8 mouse cellular contexts compared by ENCODE assay signal in genomic region chr11:85523646-85524045, GRCm38 (mm10).
DNase-seq lines count a peak whose midpoint lies in the region; ATAC-seq and TF ChIP-seq lines count a peak whose summit lies in the region.

No protein-coding gene starts in this region.

- peak overlapping the region; percentile 58 for H3K9ac ChIP-seq in heart, embryonic 13.5 days

- DNase-seq in layer of hippocampus, adult 2 months (ENCODE audit: low spot score in 2 of 2), result no peak
- no peak for DNase-seq in layer of hippocampus, adult 18-20 months (ENCODE audit: low spot score in 2 of 2)
- DNase-seq in kidney, postnatal 36 days, result peak; percentile 29 to 35
- DNase-seq in mesoderm, embryonic 11.5 days (ENCODE audit: low read depth, low spot score), result peak; percentile 41
- no peak for DNase-seq in thymus, postnatal 10 days (ENCODE audit: low spot score in 2 of 2)

- whole genome bisulfite sequencing in heart, embryonic 13.5 days, result 51% methylated on average over 6 of the region's 6 CpGs

- H3K9me3 ChIP-seq in heart, embryonic 13.5 days, result no peaks in the 10 kb centered on the region

- H3K27me3 ChIP-seq in heart, embryonic 13.5 days (replicated peaks), result peaks cover 26% of the 10 kb centered on the region

- peak overlapping the region; percentile 63 for H3K4me2 ChIP-seq in heart, embryonic 13.5 days

- H3K36me3 ChIP-seq in heart, embryonic 13.5 days, result no peaks in the 10 kb centered on the region

- peak overlapping the region; percentile 45; the same call in 1 of the 2 replicates for H3K4me3 ChIP-seq in layer of hippocampus, adult 2 months
- no peak overlapping the region for H3K4me3 ChIP-seq in heart, embryonic 13.5 days

- H3K4me1 ChIP-seq in heart, embryonic 13.5 days, result peaks cover 38% of the 10 kb centered on the region

- ATAC-seq in heart, embryonic 13.5 days (ENCODE audit: extremely low read depth, insufficient number of reproducible peaks, low FRiP score, low TSS enrichment), result no peak
- ATAC-seq in inflammation-experienced regulatory T-cells, adult 6 months, result no peak
- ATAC-seq in megakaryocyte progenitor cell, adult 5-6 weeks (replicated peaks; ENCODE audit: poor library complexity), result no peak

- peak overlapping the region; percentile 43; the same call in 1 of the 2 replicates for H3K27ac ChIP-seq in layer of hippocampus, adult 2 months
- H3K27ac ChIP-seq in heart, embryonic 13.5 days (replicated peaks), result peak overlapping the region; percentile 59; the same call in 1 of the 2 replicates

- TF ChIP-seq CTCF in layer of hippocampus, adult 2 months (conservative IDR thresholded peaks at IDR 0.05), result no peak

Comparison
In these comparisons a context has a peak if more than half of its experiments do, and no peak if none do; other contexts are left out.
1. DNase-seq: peak in kidney, postnatal 36 days (2 of 2) and mesoderm, embryonic 11.5 days (single experiment); none in layer of hippocampus, adult 2 months (0 of 2), layer of hippocampus, adult 18-20 months (0 of 2) and thymus, postnatal 10 days (0 of 2).